16 mouse cellular contexts compared by ENCODE assay signal in the genomic region with DNA sequence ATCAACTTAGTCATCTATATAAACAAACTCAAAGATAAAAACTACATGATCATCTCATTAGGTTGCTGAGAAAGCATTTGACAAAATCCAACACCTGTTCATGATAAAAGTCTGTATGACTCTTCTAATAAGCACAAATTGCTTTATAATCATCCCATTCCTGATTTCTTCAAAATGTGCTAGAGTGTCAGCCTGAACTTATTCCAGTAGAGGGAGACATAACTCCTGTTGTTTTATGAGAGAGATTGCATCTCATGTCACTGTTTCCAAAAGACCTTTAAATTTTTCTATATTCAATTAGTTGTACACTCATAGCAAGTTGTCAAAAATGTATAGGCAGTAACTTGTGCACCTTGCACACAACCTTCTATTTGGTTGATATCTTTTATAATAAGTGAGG.
DNase-seq lines count a peak whose midpoint lies in the region; ATAC-seq and TF ChIP-seq lines count a peak whose summit lies in the region.
"Had no signal": no experiment of that assay in that cellular context is flagged by ENCODE, and none has a peak within 500 bp of the region (broad histone marks: within the 10 kb centered on the region; RNA-seq: fewer than 3 reads in every experiment).

No protein-coding gene starts in this region.

- no peaks in the 10 kb centered on the region for H3K9me3 ChIP-seq in lung, postnatal 0 days (ENCODE audit: low read length)
- no peaks in the 10 kb centered on the region for H3K9me3 ChIP-seq in stomach, postnatal 0 days (ENCODE audit: control insufficient read depth, low read length)
- H3K9me3 ChIP-seq: embryonic facial prominence, embryonic 12.5 days; limb, embryonic 13.5 days had no signal

- H3K9ac ChIP-seq in heart, adult 2 months (ENCODE audit: low read depth, low read length) = no peak overlapping the region
- no peak overlapping the region for H3K9ac ChIP-seq in lung, postnatal 0 days (replicated peaks; ENCODE audit: low read depth)
- H3K9ac ChIP-seq in stomach, postnatal 0 days (ENCODE audit: low read length) = no peak overlapping the region
- H3K9ac ChIP-seq: embryonic facial prominence, embryonic 12.5 days; limb, embryonic 13.5 days had no signal

- H3K27me3 ChIP-seq in heart, adult 2 months (ENCODE audit: control insufficient read depth, insufficient read depth, low read length) = no peaks in the 10 kb centered on the region
- no peaks in the 10 kb centered on the region for H3K27me3 ChIP-seq in lung, postnatal 0 days (replicated peaks; ENCODE audit: insufficient read depth, low read length)
- no peaks in the 10 kb centered on the region for H3K27me3 ChIP-seq in stomach, postnatal 0 days (ENCODE audit: control insufficient read depth, insufficient read depth, low read length)
- H3K27me3 ChIP-seq: embryonic facial prominence, embryonic 12.5 days; limb, embryonic 13.5 days had no signal

- intact Hi-C loops in heart, adult 2 months (cut with DNase I) = no loop called here

- H3K27ac ChIP-seq in heart, adult 2 months = no peak overlapping the region
- no peak overlapping the region for H3K27ac ChIP-seq in lung, postnatal 0 days (ENCODE audit: low read length)
- H3K27ac ChIP-seq in stomach, postnatal 0 days (replicated peaks) = no peak overlapping the region
- H3K27ac ChIP-seq: embryonic facial prominence, embryonic 12.5 days; limb, embryonic 13.5 days had no signal

- H3K4me3 ChIP-seq in heart, adult 2 months = no peak overlapping the region
- H3K4me3 ChIP-seq in lung, postnatal 0 days (ENCODE audit: low read depth, low read length) = no peak overlapping the region
- H3K4me3 ChIP-seq in stomach, postnatal 0 days (ENCODE audit: low read depth, low read length) = no peak overlapping the region
- H3K4me3 ChIP-seq: embryonic facial prominence, embryonic 12.5 days; limb, embryonic 13.5 days had no signal

- DNase-seq in heart, adult 2 months = no peak
- no peak for DNase-seq in heart, adult 18-20 months
- no peak for DNase-seq in lung, postnatal 0 days (ENCODE audit: low spot score)
- no peak for DNase-seq in lung, postnatal 25 days (ENCODE audit: low spot score)
- DNase-seq in brain, adult 2 months (ENCODE audit: low read depth, low spot score) = peak; percentile 17
- DNase-seq in stomach, postnatal 0 days (ENCODE audit: low spot score) = no peak
- DNase-seq in urinary bladder, postnatal 10 days (ENCODE audit: low spot score) = no peak
- DNase-seq: adrenal gland, postnatal 14 days; cerebellum, adult 11 months; gastrocnemius, postnatal 10 days; kidney, postnatal 25 days; layer of hippocampus, postnatal 36 days; lung, adult 2 months; thymus, adult 18-20 months had no signal

- no peaks in the 10 kb centered on the region for H3K79me2 ChIP-seq in heart, adult 2 months (replicated peaks; ENCODE audit: control insufficient read depth, insufficient read depth, low read length)

- TF ChIP-seq EP300 in heart, adult 2 months (IDR thresholded peaks at IDR 0.05; ENCODE audit: insufficient read depth, low read depth, low read length) = no peak
- no peak for TF ChIP-seq EP300 in lung, postnatal 0 days (IDR thresholded peaks at IDR 0.05)
- TF ChIP-seq EP300 in stomach, postnatal 0 days (optimal IDR thresholded peaks at IDR 0.05) = no peak

- TF ChIP-seq POLR2A in heart, adult 2 months (IDR thresholded peaks at IDR 0.05; ENCODE audit: insufficient read depth, low read depth, low read length) = no peak

- no peaks in the 10 kb centered on the region for H3K4me1 ChIP-seq in heart, adult 2 months (ENCODE audit: control insufficient read depth, insufficient read depth, low read length)
- no peaks in the 10 kb centered on the region for H3K4me1 ChIP-seq in lung, postnatal 0 days (ENCODE audit: insufficient read depth, low read depth, low read length)
- H3K4me1 ChIP-seq in stomach, postnatal 0 days (replicated peaks; ENCODE audit: control insufficient read depth, insufficient read depth) = no peaks in the 10 kb centered on the region
- H3K4me1 ChIP-seq: embryonic facial prominence, embryonic 12.5 days; limb, embryonic 13.5 days had no signal

- TF ChIP-seq CTCF in heart, adult 2 months (IDR thresholded peaks at IDR 0.05) = 0 out of 2 replicates have a peak, but pooled peaks have one; percentile 13
- TF ChIP-seq CTCF in lung, postnatal 0 days (IDR thresholded peaks at IDR 0.05) = peak; percentile 11; the same call in 1 of the 2 replicates
- peak; percentile 58 for TF ChIP-seq CTCF in stomach, postnatal 0 days (IDR thresholded peaks at IDR 0.05; ENCODE audit: low read depth)

- no peak for ATAC-seq in lung, postnatal 0 days
- ATAC-seq in stomach, postnatal 0 days (ENCODE audit: low FRiP score, low TSS enrichment) = no peak

- no peaks in the 10 kb centered on the region for H3K36me3 ChIP-seq in heart, adult 2 months (ENCODE audit: control insufficient read depth, insufficient read depth, low read length)
- H3K36me3 ChIP-seq in lung, postnatal 0 days (ENCODE audit: insufficient read depth, low read length) = no peaks in the 10 kb centered on the region
- no peaks in the 10 kb centered on the region for H3K36me3 ChIP-seq in stomach, postnatal 0 days (ENCODE audit: control insufficient read depth, insufficient read depth, low read length)
- H3K36me3 ChIP-seq: embryonic facial prominence, embryonic 12.5 days; limb, embryonic 13.5 days had no signal

- H3K4me2 ChIP-seq in lung, postnatal 0 days (replicated peaks; ENCODE audit: low read depth, low read length) = no peak overlapping the region
- H3K4me2 ChIP-seq in stomach, postnatal 0 days (replicated peaks; ENCODE audit: low read depth) = no peak overlapping the region
- H3K4me2 ChIP-seq: embryonic facial prominence, embryonic 12.5 days; limb, embryonic 13.5 days had no signal
